ENCODE assay signal across 23 mouse cellular contexts in the genomic region with DNA sequence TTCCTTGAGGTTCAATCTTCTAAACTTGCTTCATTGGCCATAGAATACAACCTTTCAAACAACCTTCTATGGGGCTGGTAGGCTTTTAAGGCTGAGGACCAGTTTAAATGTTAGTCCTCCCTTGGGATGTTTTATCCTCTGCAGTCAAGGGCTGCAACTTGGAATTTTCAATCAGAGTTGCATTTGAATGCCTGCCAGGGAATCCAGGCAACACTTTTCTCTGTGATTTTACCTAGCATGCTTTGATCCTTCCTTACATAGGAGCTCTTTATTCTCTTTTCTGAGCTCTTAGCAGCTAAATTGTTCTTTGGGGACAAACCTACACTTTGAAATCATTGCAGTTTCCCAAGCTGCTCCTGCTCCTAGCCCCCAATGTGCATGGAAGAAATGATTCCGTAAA.
DNase-seq lines count a peak whose midpoint lies in the region; ATAC-seq lines count a peak whose summit lies in the region.
"Had no signal": no experiment of that assay in that cellular context is flagged by ENCODE, and none has a peak within 500 bp of the region (broad histone marks: within the 10 kb centered on the region; RNA-seq: fewer than 3 reads in every experiment).

No protein-coding gene starts in this region.

- no peak overlapping the region for H3K4me3 ChIP-seq in hindbrain, embryonic 10.5 days
- no peak overlapping the region for H3K4me3 ChIP-seq in hindbrain, embryonic 12.5 days
- no peak overlapping the region for H3K4me3 ChIP-seq in midbrain, embryonic 14.5 days (replicated peaks; ENCODE audit: low read depth, low read length)
- no peak overlapping the region for H3K4me3 ChIP-seq in midbrain, embryonic 15.5 days
- no peak overlapping the region for H3K4me3 ChIP-seq in limb, embryonic 13.5 days
- H3K4me3 ChIP-seq: embryonic facial prominence, embryonic 12.5 days; hindbrain, embryonic 13.5 days; liver, embryonic 13.5 days; stomach, embryonic 15.5 days had no signal

- H3K27ac ChIP-seq in hindbrain, embryonic 10.5 days = peak overlapping the region; percentile 12; the same call in 1 of the 2 replicates
- no peak overlapping the region for H3K27ac ChIP-seq in hindbrain, embryonic 12.5 days
- H3K27ac ChIP-seq in midbrain, embryonic 14.5 days (replicated peaks; ENCODE audit: low read depth, low read length) = no peak overlapping the region
- H3K27ac ChIP-seq in midbrain, embryonic 15.5 days = no peak overlapping the region
- H3K27ac ChIP-seq in limb, embryonic 13.5 days = peak overlapping the region; percentile 56; the same call in 1 of the 2 replicates
- H3K27ac ChIP-seq: embryonic facial prominence, embryonic 12.5 days; hindbrain, embryonic 13.5 days; liver, embryonic 13.5 days; stomach, embryonic 15.5 days had no signal

- 85% methylated on average over 1 of the region's 1 CpGs for WGBS in hindbrain, embryonic 10.5 days
- 77% methylated on average over 1 of the region's 1 CpGs for WGBS in hindbrain, embryonic 12.5 days
- WGBS in midbrain, embryonic 14.5 days = 60% methylated on average over 1 of the region's 1 CpGs
- WGBS in midbrain, embryonic 15.5 days = 46% methylated on average over 1 of the region's 1 CpGs
- WGBS in limb, embryonic 13.5 days = 56% methylated on average over 1 of the region's 1 CpGs

- no peaks in the 10 kb centered on the region for H3K9me3 ChIP-seq in hindbrain, embryonic 10.5 days
- no peaks in the 10 kb centered on the region for H3K9me3 ChIP-seq in hindbrain, embryonic 12.5 days (replicated peaks)
- no peaks in the 10 kb centered on the region for H3K9me3 ChIP-seq in midbrain, embryonic 14.5 days (ENCODE audit: control insufficient read depth, low read length)
- no peaks in the 10 kb centered on the region for H3K9me3 ChIP-seq in midbrain, embryonic 15.5 days
- no peaks in the 10 kb centered on the region for H3K9me3 ChIP-seq in limb, embryonic 13.5 days
- H3K9me3 ChIP-seq: embryonic facial prominence, embryonic 12.5 days; hindbrain, embryonic 13.5 days; liver, embryonic 13.5 days; stomach, embryonic 15.5 days had no signal

- no peak overlapping the region for H3K4me2 ChIP-seq in hindbrain, embryonic 12.5 days (replicated peaks)
- no peak overlapping the region for H3K4me2 ChIP-seq in midbrain, embryonic 14.5 days (ENCODE audit: low read length)
- H3K4me2 ChIP-seq in midbrain, embryonic 15.5 days = no peak overlapping the region
- H3K4me2 ChIP-seq in limb, embryonic 13.5 days (replicated peaks) = no peak overlapping the region
- H3K4me2 ChIP-seq: embryonic facial prominence, embryonic 12.5 days; hindbrain, embryonic 13.5 days; liver, embryonic 13.5 days; stomach, embryonic 15.5 days had no signal

- no peak overlapping the region for H3K9ac ChIP-seq in hindbrain, embryonic 12.5 days
- H3K9ac ChIP-seq in midbrain, embryonic 14.5 days (replicated peaks; ENCODE audit: low read length) = no peak overlapping the region
- no peak overlapping the region for H3K9ac ChIP-seq in midbrain, embryonic 15.5 days
- H3K9ac ChIP-seq in limb, embryonic 13.5 days = no peak overlapping the region
- H3K9ac ChIP-seq: embryonic facial prominence, embryonic 12.5 days; hindbrain, embryonic 13.5 days; liver, embryonic 13.5 days; stomach, embryonic 15.5 days had no signal

- no peak for ATAC-seq in hindbrain, embryonic 12.5 days (ENCODE audit: low FRiP score)
- no peak for ATAC-seq in midbrain, embryonic 14.5 days (ENCODE audit: low FRiP score, low TSS enrichment)
- no peak for ATAC-seq in midbrain, embryonic 15.5 days (replicated peaks)
- ATAC-seq in limb, embryonic 13.5 days (ENCODE audit: low FRiP score, low read depth) = peak; percentile 59; the same call in 1 of the 2 replicates
- ATAC-seq: intestine, postnatal 0 days had no signal

- H3K4me1 ChIP-seq in hindbrain, embryonic 10.5 days (replicated peaks) = peaks cover 19% of the 10 kb centered on the region
- H3K4me1 ChIP-seq in hindbrain, embryonic 12.5 days = peaks cover 12% of the 10 kb centered on the region; the same call in 1 of the 2 replicates
- no peaks in the 10 kb centered on the region for H3K4me1 ChIP-seq in midbrain, embryonic 14.5 days (ENCODE audit: control insufficient read depth, insufficient read depth, low read length)
- H3K4me1 ChIP-seq in midbrain, embryonic 15.5 days = peaks cover 10% of the 10 kb centered on the region
- H3K4me1 ChIP-seq in limb, embryonic 13.5 days = peaks cover 28% of the 10 kb centered on the region
- H3K4me1 ChIP-seq: stomach, embryonic 15.5 days had no signal

- no peak for DNase-seq in hindbrain, embryonic 10.5 days (ENCODE audit: low spot score)
- peak; percentile 37 for DNase-seq in midbrain, embryonic 14.5 days
- no peak for DNase-seq in gastrocnemius, adult 8-10 months (ENCODE audit: low spot score in 2 of 2)
- DNase-seq: adrenal gland, postnatal 25 days; B cell, adult 2 months; cerebellum, adult 8-10 months; cerebellum, postnatal 25 days; gastrocnemius, postnatal 10 days; heart, postnatal 14 days; kidney, postnatal 14 days; layer of hippocampus, adult 9-11 months; liver, embryonic 13.5 days; lung, adult 2 months; lung, postnatal 14 days; retina, postnatal 1 day; right cerebral cortex, postnatal 14 days had no signal

- no peaks in the 10 kb centered on the region for H3K27me3 ChIP-seq in hindbrain, embryonic 10.5 days (ENCODE audit: insufficient read depth, poor library complexity, severe bottlenecking)
- no peaks in the 10 kb centered on the region for H3K27me3 ChIP-seq in hindbrain, embryonic 12.5 days
- H3K27me3 ChIP-seq in midbrain, embryonic 14.5 days (ENCODE audit: control insufficient read depth, insufficient read depth, low read length) = no peaks in the 10 kb centered on the region
- no peaks in the 10 kb centered on the region for H3K27me3 ChIP-seq in midbrain, embryonic 15.5 days (replicated peaks)
- H3K27me3 ChIP-seq in limb, embryonic 13.5 days = no peaks in the 10 kb centered on the region
- H3K27me3 ChIP-seq: embryonic facial prominence, embryonic 12.5 days; hindbrain, embryonic 13.5 days; liver, embryonic 13.5 days; stomach, embryonic 15.5 days had no signal

- H3K36me3 ChIP-seq in hindbrain, embryonic 10.5 days = no peaks in the 10 kb centered on the region
- H3K36me3 ChIP-seq in hindbrain, embryonic 12.5 days = no peaks in the 10 kb centered on the region
- H3K36me3 ChIP-seq in midbrain, embryonic 14.5 days (ENCODE audit: control insufficient read depth, insufficient read depth, low read length) = no peaks in the 10 kb centered on the region
- no peaks in the 10 kb centered on the region for H3K36me3 ChIP-seq in midbrain, embryonic 15.5 days (replicated peaks)
- H3K36me3 ChIP-seq in limb, embryonic 13.5 days = no peaks in the 10 kb centered on the region
- H3K36me3 ChIP-seq: embryonic facial prominence, embryonic 12.5 days; hindbrain, embryonic 13.5 days; liver, embryonic 13.5 days; stomach, embryonic 15.5 days had no signal

Comparison
In these comparisons a context has a peak if more than half of its experiments do, and no peak if none do; other contexts are left out.
1. H3K27ac ChIP-seq: peak in hindbrain, embryonic 10.5 days (single experiment) and limb, embryonic 13.5 days (single experiment); none in hindbrain, embryonic 12.5 days (single experiment), midbrain, embryonic 14.5 days (single experiment) and midbrain, embryonic 15.5 days (single experiment).